Comparison of ENCODE assay signal across 19 mouse cellular contexts in genomic region chr4:82173461-82174085, GRCm38 (mm10).
DNase-seq lines count a peak whose midpoint lies in the region; ATAC-seq and TF ChIP-seq lines count a peak whose summit lies in the region.
"Had no signal": no experiment of that assay in that cellular context is flagged by ENCODE, and none has a peak within 500 bp of the region (broad histone marks: within the 10 kb centered on the region; RNA-seq: fewer than 3 reads in every experiment).

No protein-coding gene starts in this region.

- intact Hi-C loops in heart, postnatal 10 days (cut with DNase I) = loop anchor here (10.0 kb wide), 1 partner anchor 999 kb away; no protein-coding TSS in a partner anchor

- no peak overlapping the region for H3K4me2 ChIP-seq in embryonic facial prominence, embryonic 12.5 days (replicated peaks)
- no peak overlapping the region for H3K4me2 ChIP-seq in limb, embryonic 12.5 days
- H3K4me2 ChIP-seq: hindbrain, embryonic 14.5 days; neural tube, embryonic 12.5 days had no signal

- H3K4me1 ChIP-seq in lung, adult 2 months (ENCODE audit: control insufficient read depth, insufficient read depth, low read length) = peaks cover 6% of the 10 kb centered on the region
- H3K4me1 ChIP-seq in embryonic facial prominence, embryonic 12.5 days = peaks cover 7% of the 10 kb centered on the region; the same call in 1 of the 2 replicates
- peaks cover 22% of the 10 kb centered on the region for H3K4me1 ChIP-seq in limb, embryonic 12.5 days (replicated peaks)
- H3K4me1 ChIP-seq: neural tube, embryonic 12.5 days had no signal

- TF ChIP-seq POLR2A in lung, adult 2 months (IDR thresholded peaks at IDR 0.05; ENCODE audit: borderline replicate concordance, extremely low read depth, low read depth, low read length) = no peak

- H3K36me3 ChIP-seq in embryonic facial prominence, embryonic 12.5 days = no peaks in the 10 kb centered on the region
- H3K36me3 ChIP-seq in limb, embryonic 12.5 days = no peaks in the 10 kb centered on the region
- H3K36me3 ChIP-seq: neural tube, embryonic 12.5 days had no signal

- H3K27me3 ChIP-seq in embryonic facial prominence, embryonic 12.5 days = no peaks in the 10 kb centered on the region
- H3K27me3 ChIP-seq in limb, embryonic 12.5 days = no peaks in the 10 kb centered on the region
- H3K27me3 ChIP-seq: neural tube, embryonic 12.5 days had no signal

- 39% methylated on average over 17 of the region's 17 CpGs for WGBS in lung, adult 2 months
- WGBS in embryonic facial prominence, embryonic 12.5 days = 72% methylated on average over 17 of the region's 17 CpGs
- WGBS in limb, embryonic 12.5 days = 63% methylated on average over 17 of the region's 17 CpGs

- H3K27ac ChIP-seq in embryonic facial prominence, embryonic 12.5 days = peak overlapping the region; percentile 67; the same call in 1 of the 2 replicates
- peak overlapping the region; percentile 84 for H3K27ac ChIP-seq in limb, embryonic 12.5 days
- H3K27ac ChIP-seq: hindbrain, embryonic 14.5 days; layer of hippocampus, adult 2 months; neural tube, embryonic 12.5 days had no signal

- peak overlapping the region; percentile 14 for H3K4me3 ChIP-seq in lung, adult 2 months (replicated peaks; ENCODE audit: extremely low read depth, low read depth, low read length)
- no peak overlapping the region for H3K4me3 ChIP-seq in embryonic facial prominence, embryonic 12.5 days
- no peak overlapping the region for H3K4me3 ChIP-seq in limb, embryonic 12.5 days (replicated peaks)
- H3K4me3 ChIP-seq: layer of hippocampus, adult 2 months; neural tube, embryonic 12.5 days had no signal

- DNase-seq in heart, adult 11 months = peak; percentile 76
- no peak for DNase-seq in heart, postnatal 10 days
- no peak for DNase-seq in lung, adult 2 months
- DNase-seq in lung, postnatal 10 days = no peak
- DNase-seq in ovary, adult 18-20 months (ENCODE audit: low spot score) = no peak
- no peak for DNase-seq in right cerebral cortex, postnatal 14 days
- DNase-seq: adrenal gland, postnatal 10 days; cerebellum, adult 11 months; cerebellum, postnatal 36 days; forebrain, postnatal 0 days; kidney, adult 2 months; left cerebral cortex, postnatal 4 days; right cerebral cortex, postnatal 4 days; thymus, adult 18-20 months had no signal

- no peak for ATAC-seq in embryonic facial prominence, embryonic 12.5 days (ENCODE audit: insufficient number of reproducible peaks, insufficient read depth, low FRiP score, low TSS enrichment)
- no peak for ATAC-seq in limb, embryonic 12.5 days (ENCODE audit: insufficient number of reproducible peaks, insufficient read depth, low FRiP score, low TSS enrichment, low read depth)
- ATAC-seq: forebrain, postnatal 0 days had no signal

- H3K9ac ChIP-seq in embryonic facial prominence, embryonic 12.5 days = no peak overlapping the region
- no peak overlapping the region for H3K9ac ChIP-seq in limb, embryonic 12.5 days (replicated peaks)
- H3K9ac ChIP-seq: forebrain, postnatal 0 days; hindbrain, embryonic 14.5 days; neural tube, embryonic 12.5 days had no signal

- no peaks in the 10 kb centered on the region for H3K9me3 ChIP-seq in embryonic facial prominence, embryonic 12.5 days
- no peaks in the 10 kb centered on the region for H3K9me3 ChIP-seq in limb, embryonic 12.5 days
- H3K9me3 ChIP-seq: neural tube, embryonic 12.5 days had no signal

- no peak for TF ChIP-seq CTCF in lung, adult 2 months (IDR thresholded peaks at IDR 0.05; ENCODE audit: insufficient read depth, low read length)
